Mouse (Mus musculus): ENCODE measurements around the gene Gm11639.

- TF ChIP-seq CTCF (IDR thresholded peaks at IDR 0.05; ENCODE audit: borderline replicate concordance, control insufficient read depth, extremely low read depth, insufficient read depth, low read length, poor library complexity) (no peak), POLR2A (IDR thresholded peaks at IDR 0.05; ENCODE audit: control insufficient read depth, extremely low read depth, insufficient read depth, low read length, poor library complexity) (no peak)
These were observed 349.6 kb downstream of the Gm11639 start for GRCm38 (mm10) chr11:105035081-105035480.

Data from thymus, adult 2 months (tissue).